Mouse (Mus musculus) thymus, adult 2 months (tissue): Measurements from ENCODE around the gene Macrod1. TPM values are rescaled to one million over a fixed set of nuclear protein-coding genes. Genes with fewer than 3 reads are reported as not detected.
A peak's percentile ranks its signal among the peaks of the same experiment; 100 is the strongest.

Experiments
- DNase-seq: peaks from one replicate; pipeline ENCODE4 v3.0.0; 2021
- H3K27ac ChIP-seq: fragments of 200-500 bp; 2 replicates; pipeline ENCODE4 v1.5.1; 2012; ENCODE audit warnings: low read length, control low read depth; ENCODE audit not compliant: control insufficient read depth, insufficient read depth
- H3K27me3 ChIP-seq: fragments of 200-500 bp; 2 replicates; pipeline ENCODE4 v1.6.1; 2012; ENCODE audit warnings: mild to moderate bottlenecking, low read length, moderate library complexity, mixed read lengths; ENCODE audit not compliant: control insufficient read depth, insufficient read depth
- H3K36me3 ChIP-seq: fragments of 200-500 bp; 2 replicates; pipeline ENCODE4 v1.6.1; 2012; ENCODE audit warnings: mild to moderate bottlenecking, low read length, moderate library complexity; ENCODE audit not compliant: control insufficient read depth, insufficient read depth
- H3K4me1 ChIP-seq: fragments of 200-500 bp; replicated peaks from 2 replicates; pipeline ENCODE4 v1.6.1; 2012; ENCODE audit warnings: low read length; ENCODE audit not compliant: control insufficient read depth, insufficient read depth
- H3K4me3 ChIP-seq: fragments of 200-500 bp; 2 replicates; pipeline ENCODE4 v1.5.1; 2012; ENCODE audit warnings: mild to moderate bottlenecking, low read length, control low read depth, moderate library complexity; ENCODE audit not compliant: control insufficient read depth, insufficient read depth
- CTCF ChIP-seq: fragments of 200-500 bp; IDR thresholded peaks from 2 replicates; pipeline ENCODE4 v1.5.1; 2012; ENCODE audit warnings: mild to moderate bottlenecking, control low read depth, low read length, moderate library complexity, borderline replicate concordance; ENCODE audit not compliant: control insufficient read depth, poor library complexity, insufficient read depth; ENCODE audit errors: extremely low read depth
- POLR2A ChIP-seq: fragments of 200-500 bp; IDR thresholded peaks from 2 replicates; pipeline ENCODE4 v1.6.1; 2012; ENCODE audit warnings: mild to moderate bottlenecking, low read length, control low read depth, moderate library complexity; ENCODE audit not compliant: control insufficient read depth, poor library complexity, insufficient read depth; ENCODE audit errors: extremely low read depth
- WGBS: fragments of 180-500 bp; shearing (Covaris S2); methylation state at CpG from one replicate; pipeline ENCODE4 v1.1.7; 2018; 5-methylcytosine and 5-hydroxymethylcytosine counted together
- polyA plus RNA-seq: library from polyadenylated mRNA; depleted of rRNA; stranded (reverse); fragments of >200 nt; gene quantifications from 2 replicates; pipeline ENCODE4 v1.2.3, GENCODE M21; 2012

The Macrod1 gene
- polyA plus RNA-seq, 1 experiment: 49.3 TPM

DNA sequence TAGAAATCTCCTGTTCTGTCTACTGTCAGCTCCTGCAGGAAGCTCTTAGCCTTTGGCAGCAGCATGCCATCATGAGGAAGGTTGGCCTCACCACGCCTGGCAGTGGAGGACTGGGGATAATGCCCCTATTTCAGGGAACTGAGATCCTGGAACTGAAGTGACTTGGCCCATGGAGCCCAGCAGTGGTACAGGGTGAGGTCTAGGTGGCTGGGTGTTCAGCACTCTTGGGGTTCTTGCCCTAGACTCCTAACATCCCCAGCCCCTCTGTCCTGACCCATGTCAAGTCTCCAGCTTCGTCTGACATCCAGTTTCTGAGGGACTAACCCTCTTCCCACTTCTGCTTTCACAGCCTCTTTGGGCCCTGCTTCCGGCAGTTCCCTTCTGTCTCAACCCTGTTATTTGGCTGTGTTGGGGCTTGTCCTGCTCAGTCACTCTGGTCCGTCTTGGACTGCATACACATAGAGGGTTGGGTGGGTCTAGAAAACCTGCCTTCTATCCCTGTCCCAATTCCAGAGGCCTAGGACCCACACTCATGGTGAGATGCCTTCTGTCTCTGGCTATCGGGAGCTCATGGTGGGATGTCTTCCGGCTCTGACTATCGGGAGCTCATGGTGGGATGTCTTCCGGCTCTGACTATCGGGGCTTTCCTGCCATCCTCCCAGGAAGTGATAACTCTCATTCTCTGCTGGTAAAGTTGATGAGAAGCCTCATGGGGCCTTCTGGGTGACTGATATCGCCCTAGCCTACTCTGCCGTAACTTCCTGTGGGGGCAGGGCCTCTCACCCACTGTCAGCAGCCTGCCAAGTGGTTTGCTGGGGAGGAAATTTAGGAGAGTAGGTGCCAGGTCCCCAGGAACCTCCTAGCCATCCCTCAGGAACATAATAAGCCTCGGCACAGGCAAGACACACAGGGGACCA is 38.8 kb upstream of the Macrod1 start:
- WGBS: 14% methylated on average over 12 of the region's 12 CpGs
- peaks cover 38% of the 10 kb centered on the region for H3K36me3 ChIP-seq
- DNase-seq: peak; percentile 57
- H3K4me3 ChIP-seq: peak overlapping the region; percentile 90
- TF ChIP-seq CTCF: no peak
- TF ChIP-seq POLR2A: peak; percentile 4; the same call in 1 of the 2 replicates
- no peaks in the 10 kb centered on the region for H3K27me3 ChIP-seq
- H3K4me1 ChIP-seq: peaks cover 19% of the 10 kb centered on the region
- H3K27ac ChIP-seq: peak overlapping the region; percentile 93

GRCm38 (mm10) chr19:7018546-7018945 is 38.1 kb upstream of the Macrod1 start:
- peak; percentile 25 for DNase-seq
- Histone ChIP-seq H3K36me3 (peaks cover 38% of the 10 kb centered on the region), H3K4me1 (peaks cover 19% of the 10 kb centered on the region), H3K27ac (peak overlapping the region; percentile 93), H3K27me3 (no peaks in the 10 kb centered on the region), H3K4me3 (peak overlapping the region; percentile 90)
- TF ChIP-seq POLR2A (no peak), CTCF (no peak)
- 4% methylated on average over 11 of the region's 11 CpGs for WGBS

DNA sequence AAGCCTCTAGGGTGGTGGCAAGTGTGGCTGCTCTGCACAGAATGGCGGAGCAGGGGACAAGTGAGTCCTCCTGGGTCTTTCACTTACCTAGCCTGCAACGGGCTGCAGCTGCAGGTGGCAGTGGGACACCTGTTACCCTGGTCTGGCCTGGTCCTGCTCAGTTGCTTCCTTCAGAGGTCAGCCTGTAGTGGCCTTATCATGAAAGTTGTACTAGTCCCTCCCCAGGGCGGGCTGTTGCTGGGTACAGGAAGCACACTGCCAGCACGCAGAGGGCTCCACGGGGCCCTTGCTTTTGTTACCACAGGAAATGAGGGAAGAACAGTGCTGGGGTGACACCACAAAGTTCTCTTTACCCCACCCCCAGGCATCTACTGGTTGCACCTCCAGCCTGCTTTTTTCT is 37.4 kb upstream of the Macrod1 start, which contains the start of gene Fermt3:
Gene Fermt3 (minus strand): TSS at position 279 of the 400 bp plus-strand sequence.
- H3K27me3 ChIP-seq: no peaks in the 10 kb centered on the region
- peak; percentile 68; the same call in 1 of the 2 replicates for TF ChIP-seq POLR2A
- TF ChIP-seq CTCF: no peak
- H3K4me3 ChIP-seq: peak within 1 kb of the TSS; percentile 90
- H3K4me1 ChIP-seq: peaks cover 19% of the 10 kb centered on the region
- H3K27ac ChIP-seq: peak within 1 kb of the TSS; percentile 93
- peaks cover 38% of the 10 kb centered on the region for H3K36me3 ChIP-seq
- DNase-seq: peak; percentile 86
- WGBS: 3% methylated on average over 5 of the region's 5 CpGs

GRCm38 (mm10) chr19:7020224-7020641 is 36.4 kb upstream of the Macrod1 start:
- H3K27ac ChIP-seq: peak overlapping the region; percentile 88
- peak; percentile 78 for DNase-seq

DNA sequence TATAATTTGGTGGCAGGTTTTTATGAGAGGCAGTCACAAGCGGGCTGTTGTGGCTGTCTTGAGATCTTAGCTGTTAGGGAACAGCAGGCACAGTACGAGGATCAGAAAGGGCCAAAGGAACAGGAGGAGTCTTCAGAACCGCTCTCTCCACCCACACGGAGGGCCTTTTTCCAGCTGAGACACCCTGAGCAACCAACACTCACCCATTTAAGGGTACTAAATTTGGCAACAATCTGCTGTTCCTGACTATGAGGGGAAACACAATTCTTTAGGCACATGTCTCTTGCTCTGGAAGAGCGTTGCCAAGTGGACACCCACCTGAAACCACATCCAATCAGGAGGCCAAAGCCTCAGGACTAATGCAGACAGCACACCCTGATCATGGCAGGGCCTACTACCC is 27.1 kb upstream of the Macrod1 start:
- Histone ChIP-seq H3K36me3 (peaks cover 97% of the 10 kb centered on the region), H3K4me3 (no peak overlapping the region), H3K27ac (no peak overlapping the region), H3K4me1 (no peaks in the 10 kb centered on the region), H3K27me3 (no peaks in the 10 kb centered on the region)
- no peak for DNase-seq
- TF ChIP-seq POLR2A (no peak), CTCF (no peak)
- 97% methylated on average over 5 of the region's 5 CpGs for WGBS

More at GRCm38 (mm10) chr19:7020224-7020641, 36.4 kb upstream of the Macrod1 start:
- Histone ChIP-seq H3K4me1 (peaks cover 19% of the 10 kb centered on the region), H3K27me3 (no peaks in the 10 kb centered on the region), H3K4me3 (no peak overlapping the region), H3K36me3 (peaks cover 41% of the 10 kb centered on the region)
- WGBS: 15% methylated on average over 3 of the region's 3 CpGs
- TF ChIP-seq POLR2A: no peak
- no peak for TF ChIP-seq CTCF

- Histone ChIP-seq H3K27ac (no peak overlapping the region), H3K4me3 (no peak overlapping the region), H3K36me3 (peaks cover 61% of the 10 kb centered on the region), H3K27me3 (no peaks in the 10 kb centered on the region), H3K4me1 (peaks cover 4% of the 10 kb centered on the region; the same call in 1 of the 2 replicates)
- DNase-seq: no peak
- TF ChIP-seq CTCF (no peak), POLR2A (no peak)
- WGBS: 95% methylated on average over 5 of the region's 5 CpGs
Observed at GRCm38 (mm10) chr19:7034006-7034405, 22.6 kb upstream of the Macrod1 start.
